Mouse (Mus musculus) myocyte (in vitro differentiated cells): ENCODE measurements around the gene Lrrc49. TPM values are rescaled to one million over a fixed set of nuclear protein-coding genes. Genes with fewer than 3 reads are reported as not detected.

Source experiments
- H3K27me3 ChIP-seq: one replicate; pipeline ENCODE4 v1.6.1; 2011; ENCODE audit not compliant: control insufficient read depth, insufficient read depth, insufficient read length
- H3K36me3 ChIP-seq: one replicate; pipeline ENCODE4 v1.6.1; 2011; ENCODE audit not compliant: control insufficient read depth, insufficient read depth
- H3K4me2 ChIP-seq: one replicate; pipeline ENCODE4 v1.6.1; 2011; ENCODE audit warnings: low read depth, control low read depth
- H3K4me3 ChIP-seq: one replicate; pipeline ENCODE4 v1.5.1; 2011; ENCODE audit warnings: mild to moderate bottlenecking, control low read depth, moderate library complexity
- H3K79me2 ChIP-seq: one replicate; pipeline ENCODE4 v1.6.1; 2011; ENCODE audit not compliant: control insufficient read depth, insufficient read depth
- H3ac ChIP-seq: one replicate; pipeline ENCODE4 v1.6.1; 2011; ENCODE audit not compliant: control insufficient read depth, insufficient read length
- CEBPB ChIP-seq: IDR thresholded peaks from 2 replicates; pipeline ENCODE4 v1.6.1; 2011; ENCODE audit warnings: mild to moderate bottlenecking, moderate library complexity; ENCODE audit not compliant: poor library complexity, insufficient read depth, severe bottlenecking
- E2F4 ChIP-seq: IDR thresholded peaks from one replicate; pipeline ENCODE4 v1.6.1; 2011; ENCODE audit warnings: mild to moderate bottlenecking, control low read depth, moderate library complexity; ENCODE audit not compliant: insufficient read depth
- MAX ChIP-seq: IDR thresholded peaks from one replicate; pipeline ENCODE4 v1.6.1; 2011; ENCODE audit warnings: low read depth, mild to moderate bottlenecking, control low read depth
- MYOD1 ChIP-seq, 3 experiments: IDR thresholded peaks; one replicate each; pipeline ENCODE4 v1.6.1; 2011; ENCODE audit warnings: control low read depth in 2 of 3, low read depth in 2 of 3, mild to moderate bottlenecking in 2 of 3, moderate library complexity in 1 of 3; ENCODE audit not compliant: insufficient read length in 2 of 3, control insufficient read depth in 1 of 3
- MYOG ChIP-seq, 3 experiments: IDR thresholded peaks; one replicate each; pipeline ENCODE4 v1.6.1; 2011; ENCODE audit warnings: control low read depth in 2 of 3, low read depth in 2 of 3, mild to moderate bottlenecking in 2 of 3; ENCODE audit not compliant: insufficient read length in 2 of 3, control insufficient read depth in 1 of 3, insufficient read depth in 1 of 3
- POLR2A ChIP-seq: IDR thresholded peaks from one replicate; pipeline ENCODE4 v1.6.1; 2011; ENCODE audit warnings: low read depth, mild to moderate bottlenecking, control low read depth, moderate library complexity; ENCODE audit not compliant: insufficient read length
- POLR2AphosphoS2 ChIP-seq: IDR thresholded peaks from one replicate; pipeline ENCODE4 v1.6.1; 2011; ENCODE audit warnings: low read depth, control low read depth; ENCODE audit not compliant: insufficient read length
- REST ChIP-seq: IDR thresholded peaks from one replicate; pipeline ENCODE4 v1.6.1; 2011; ENCODE audit warnings: mild to moderate bottlenecking, control low read depth, moderate library complexity; ENCODE audit not compliant: insufficient read depth, insufficient read length
- SRF ChIP-seq: IDR thresholded peaks from one replicate; pipeline ENCODE4 v1.6.1; 2011; ENCODE audit warnings: low read depth; ENCODE audit not compliant: control insufficient read depth, insufficient read length
- TCF12 ChIP-seq: IDR thresholded peaks from one replicate; pipeline ENCODE4 v1.6.1; 2011; ENCODE audit warnings: mild to moderate bottlenecking, control low read depth; ENCODE audit not compliant: poor library complexity, insufficient read depth, severe bottlenecking
- TCF3 ChIP-seq: IDR thresholded peaks from one replicate; pipeline ENCODE4 v1.6.1; 2011; ENCODE audit warnings: low read depth, control low read depth; ENCODE audit not compliant: insufficient read length
- USF1 ChIP-seq: IDR thresholded peaks from one replicate; pipeline ENCODE4 v1.6.1; 2011; ENCODE audit warnings: low read depth, mild to moderate bottlenecking, control low read depth, moderate library complexity
- polyA plus RNA-seq: library from polyadenylated mRNA; unstranded; fragments of >200 nt; fragmentation: generic; extraction: Trizol; gene quantifications from one replicate; pipeline ENCODE4 v1.2.1, GENCODE M21; 2012; ENCODE audit warnings: missing spikeins

Lrrc49 gene
- polyA plus RNA-seq, 1 experiment, result 5.8 TPM

DNA sequence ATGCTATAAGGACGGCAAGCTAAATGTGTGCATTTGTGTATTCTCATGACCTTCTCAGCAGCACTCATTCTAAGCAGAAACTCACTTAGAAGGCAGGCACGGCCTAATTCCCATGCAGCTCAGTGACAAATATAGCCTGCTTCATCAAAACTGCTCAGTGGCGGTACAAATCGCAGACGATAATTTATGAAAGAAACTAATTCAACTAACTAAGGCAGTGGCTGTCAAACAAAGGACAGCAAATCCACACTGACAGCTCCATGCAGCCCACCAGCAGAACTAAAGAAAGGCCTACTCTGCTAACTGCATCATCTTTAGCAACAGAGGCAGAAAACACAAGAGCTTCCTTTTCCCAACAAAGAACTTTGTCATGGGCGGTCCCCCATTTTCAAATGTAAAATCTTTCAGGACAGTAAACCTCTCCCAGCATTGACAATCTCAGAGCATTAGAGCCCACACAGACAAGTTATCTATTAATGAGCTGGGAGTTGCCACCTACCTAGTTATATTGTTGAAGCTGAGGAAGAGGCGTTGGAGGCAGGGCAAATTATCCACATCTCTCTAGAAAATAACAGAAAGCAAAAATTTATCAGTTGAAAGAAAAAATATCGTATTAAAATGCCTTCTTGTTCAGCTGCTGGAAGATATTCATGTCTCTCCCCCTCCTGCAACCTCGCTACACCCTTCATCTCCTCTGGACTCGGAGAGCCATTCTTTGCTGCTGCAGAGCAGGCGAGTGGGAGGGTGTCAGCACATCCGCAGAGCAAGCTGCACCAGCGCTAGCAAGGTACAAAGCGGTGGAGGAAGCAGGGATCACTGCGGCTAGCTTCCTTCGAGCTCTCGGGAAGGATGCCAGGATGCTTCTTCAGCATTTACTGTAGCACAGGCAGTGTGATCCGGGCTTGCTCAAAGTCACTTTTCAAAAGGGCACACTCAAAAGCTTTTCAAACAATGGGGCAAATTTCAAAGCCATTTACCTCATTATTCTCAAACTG is 38.7 kb downstream of the Lrrc49 start:
- H3K79me2 ChIP-seq, result no peaks in the 10 kb centered on the region
- no peak overlapping the region for H3K4me3 ChIP-seq
- no peak overlapping the region for H3ac ChIP-seq
- no peaks in the 10 kb centered on the region for H3K27me3 ChIP-seq
- no peak overlapping the region for H3K4me2 ChIP-seq
- peaks cover 3% of the 10 kb centered on the region for H3K36me3 ChIP-seq
- TF ChIP-seq MYOG (IDR thresholded peaks at IDR 0.05; ENCODE audit: control insufficient read depth in 1 of 3, insufficient read depth in 1 of 3, insufficient read length in 2 of 3, low read depth in 2 of 3) (no peak), REST (no peak), CEBPB (no peak), USF1 (no peak), E2F4 (no peak), POLR2A (no peak), MYOD1 (IDR thresholded peaks at IDR 0.05; ENCODE audit: control insufficient read depth in 1 of 3, insufficient read length in 2 of 3, low read depth in 2 of 3) (no peak), SRF (no peak), POLR2AphosphoS2 (no peak)

DNA sequence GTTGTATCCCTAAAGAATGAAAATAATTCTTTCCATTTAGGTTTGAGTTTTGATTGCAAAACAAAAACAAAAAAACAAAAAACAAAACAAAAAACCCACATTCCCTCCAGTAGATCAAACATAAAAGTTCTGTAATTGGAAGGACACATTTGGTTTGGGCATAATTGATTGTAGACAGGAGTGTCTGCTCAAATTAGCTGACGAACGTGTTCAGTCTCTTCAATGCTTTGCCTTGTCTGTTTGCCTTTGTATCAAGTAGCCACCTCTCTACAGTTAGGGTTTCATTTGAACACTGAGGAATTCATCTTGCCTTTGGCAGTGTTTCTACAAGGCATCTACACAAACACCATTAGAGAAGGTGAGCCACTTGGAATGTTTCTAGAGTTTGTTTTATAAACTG is 54.4 kb downstream of the Lrrc49 start:
- H3K36me3 ChIP-seq, result no peaks in the 10 kb centered on the region
- H3K4me3 ChIP-seq, result no peak overlapping the region
- H3K4me2 ChIP-seq, result no peak overlapping the region
- H3K27me3 ChIP-seq, result no peaks in the 10 kb centered on the region
- no peak overlapping the region for H3ac ChIP-seq
- TF ChIP-seq REST (no peak), MYOG (IDR thresholded peaks at IDR 0.05; ENCODE audit: control insufficient read depth in 1 of 3, insufficient read depth in 1 of 3, insufficient read length in 2 of 3, low read depth in 2 of 3) (no peak), TCF3 (no peak), MAX (no peak), POLR2A (no peak), USF1 (no peak), MYOD1 (IDR thresholded peaks at IDR 0.05; ENCODE audit: control insufficient read depth in 1 of 3, insufficient read length in 2 of 3, low read depth in 2 of 3) (no peak), CEBPB (no peak), SRF (no peak), TCF12 (no peak), POLR2AphosphoS2 (no peak), E2F4 (no peak)
- no peaks in the 10 kb centered on the region for H3K79me2 ChIP-seq

- TF ChIP-seq USF1 (no peak), CEBPB (no peak), MYOD1 (IDR thresholded peaks at IDR 0.05; ENCODE audit: control insufficient read depth in 1 of 3, insufficient read length in 2 of 3, low read depth in 2 of 3) (no peak), TCF12 (no peak), POLR2AphosphoS2 (no peak)
- H3K36me3 ChIP-seq, result no peaks in the 10 kb centered on the region
- H3K4me2 ChIP-seq, result no peak overlapping the region
These were observed 61.6 kb downstream of the Lrrc49 start for GRCm38 (mm10) chr9:60626311-60626791.

GRCm38 (mm10) chr9:60625895-60626294 is 62.1 kb downstream of the Lrrc49 start:
- no peak overlapping the region for H3K4me2 ChIP-seq

More at GRCm38 (mm10) chr9:60626311-60626791, 61.6 kb downstream of the Lrrc49 start:
- Histone ChIP-seq H3K4me3 (no peak overlapping the region), H3K27me3 (no peaks in the 10 kb centered on the region), H3ac (no peak overlapping the region), H3K79me2 (no peaks in the 10 kb centered on the region)

DNA sequence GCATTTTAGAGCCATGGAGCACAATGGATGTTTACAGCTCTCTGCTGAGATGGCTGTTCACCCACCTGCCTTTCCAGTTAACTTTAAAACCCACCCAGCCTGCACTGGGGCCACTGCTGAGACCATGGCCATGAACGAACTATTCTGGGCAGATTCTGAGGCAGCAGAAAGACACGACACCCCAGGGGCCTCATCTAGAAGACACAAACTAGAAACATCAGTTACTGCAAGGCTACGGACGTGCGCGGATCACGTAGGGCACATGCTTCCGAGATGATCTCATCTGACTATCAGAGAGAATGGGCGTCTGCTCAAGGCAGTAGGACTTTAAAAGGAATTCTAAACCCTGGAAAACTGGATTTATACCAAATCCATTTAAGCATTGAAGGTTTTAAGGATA is 71.0 kb downstream of the Lrrc49 start:
- no peaks in the 10 kb centered on the region for H3K27me3 ChIP-seq
- TF ChIP-seq POLR2A (no peak), SRF (no peak), MAX (no peak), CEBPB (no peak), E2F4 (no peak), MYOG (IDR thresholded peaks at IDR 0.05; ENCODE audit: control insufficient read depth in 1 of 3, insufficient read depth in 1 of 3, insufficient read length in 2 of 3, low read depth in 2 of 3) (no peak)
- H3K4me2 ChIP-seq, result no peak overlapping the region
- no peaks in the 10 kb centered on the region for H3K36me3 ChIP-seq
- no peak overlapping the region for H3ac ChIP-seq
- H3K4me3 ChIP-seq, result no peak overlapping the region
- H3K79me2 ChIP-seq, result no peaks in the 10 kb centered on the region

More at GRCm38 (mm10) chr9:60625895-60626294, 62.1 kb downstream of the Lrrc49 start:
- H3K36me3 ChIP-seq, result no peaks in the 10 kb centered on the region
- no peak for TF ChIP-seq MYOG (IDR thresholded peaks at IDR 0.05; ENCODE audit: control insufficient read depth in 1 of 3, insufficient read depth in 1 of 3, insufficient read length in 2 of 3, low read depth in 2 of 3)
- no peak for TF ChIP-seq MYOD1 (IDR thresholded peaks at IDR 0.05; ENCODE audit: control insufficient read depth in 1 of 3, insufficient read length in 2 of 3, low read depth in 2 of 3)
- TF ChIP-seq TCF12, result no peak
- H3ac ChIP-seq, result no peak overlapping the region
- no peaks in the 10 kb centered on the region for H3K79me2 ChIP-seq
- no peaks in the 10 kb centered on the region for H3K27me3 ChIP-seq
- no peak overlapping the region for H3K4me3 ChIP-seq
